Mouse (Mus musculus) thymus, adult 2 months (tissue): ENCODE data around the gene Wdr41.

Source experiments
- CTCF ChIP-seq: fragments of 200-500 bp; IDR thresholded peaks from 2 replicates; pipeline ENCODE4 v1.5.1; 2012; ENCODE audit warnings: mild to moderate bottlenecking, control low read depth, low read length, moderate library complexity, borderline replicate concordance; ENCODE audit not compliant: control insufficient read depth, poor library complexity, insufficient read depth; ENCODE audit errors: extremely low read depth
- POLR2A ChIP-seq: fragments of 200-500 bp; IDR thresholded peaks from 2 replicates; pipeline ENCODE4 v1.6.1; 2012; ENCODE audit warnings: mild to moderate bottlenecking, low read length, control low read depth, moderate library complexity; ENCODE audit not compliant: control insufficient read depth, poor library complexity, insufficient read depth; ENCODE audit errors: extremely low read depth

- no peak for TF ChIP-seq CTCF
- TF ChIP-seq POLR2A = no peak
Measured at GRCm38 (mm10) chr13:95044108-95044507, 68.0 kb downstream of the Wdr41 start.
